Mouse (Mus musculus) heart, embryonic 16.5 days (tissue): ENCODE results near the gene Arrdc1. TPM values are rescaled to one million over a fixed set of nuclear protein-coding genes. Genes with fewer than 3 reads are reported as not detected.

Experiments used
- ATAC-seq: fragments of 200-750 bp; cut with Nextera tagmentation; replicated peaks from 2 replicates; pipeline ENCODE4 v1.8.0; 2017; ENCODE audit warnings: moderate number of reproducible peaks; ENCODE audit not compliant: insufficient read depth, low FRiP score; ENCODE audit errors: extremely low read depth
- H3K27ac ChIP-seq: fragments of 300-500 bp; sonication (generic); 2 replicates; pipeline ENCODE4 v1.5.1; 2014; ENCODE audit warnings: mild to moderate bottlenecking, low read length, control low read depth, moderate library complexity
- H3K27me3 ChIP-seq: fragments of 300-500 bp; sonication (generic); 2 replicates; pipeline ENCODE4 v1.6.1; 2014; ENCODE audit warnings: low read length, mixed read lengths; ENCODE audit not compliant: control insufficient read depth, insufficient read depth
- H3K36me3 ChIP-seq: fragments of 300-500 bp; sonication (generic); 2 replicates; pipeline ENCODE4 v1.6.1; 2014; ENCODE audit not compliant: control insufficient read depth, insufficient read depth
- H3K4me1 ChIP-seq: fragments of 300-500 bp; sonication (generic); 2 replicates; pipeline ENCODE4 v1.6.1; 2014; ENCODE audit warnings: low read length, mixed read lengths; ENCODE audit not compliant: control insufficient read depth, insufficient read depth
- H3K4me2 ChIP-seq: fragments of 300-500 bp; sonication (generic); 2 replicates; pipeline ENCODE4 v1.6.1; 2014; ENCODE audit warnings: low read depth, mild to moderate bottlenecking, control low read depth, low read length
- H3K4me3 ChIP-seq: fragments of 300-500 bp; sonication (generic); 2 replicates; pipeline ENCODE4 v1.5.1; 2014; ENCODE audit warnings: mild to moderate bottlenecking, control low read depth, low read length
- H3K9ac ChIP-seq: fragments of 300-500 bp; sonication (generic); 2 replicates; pipeline ENCODE4 v1.6.1; 2014; ENCODE audit warnings: low read length, control low read depth
- H3K9me3 ChIP-seq: fragments of 300-500 bp; sonication (generic); replicated peaks from 2 replicates; pipeline ENCODE4 v1.6.1; 2016; ENCODE audit warnings: low read length; ENCODE audit not compliant: control insufficient read depth
- WGBS: fragments of 180-500 bp; shearing (Covaris S2); extraction: QIAGEN DNeasy Blood & Tissue Kit; methylation state at CpG from one replicate; pipeline ENCODE4 v1.1.7; 2014; 5-methylcytosine and 5-hydroxymethylcytosine counted together
- microRNA-seq: library from miRNA; unstranded; fragments of <30 nt; microRNA quantifications from one replicate; pipeline ENCODE4, GENCODE M21; 2017
- polyA plus RNA-seq: library from polyadenylated mRNA; unstranded; fragments of >200 nt; fragmentation: Nextera tagmentation; extraction: Ambion mirVana; gene quantifications from 2 replicates; pipeline ENCODE4 v1.2.1, GENCODE M21; 2015

Arrdc1 gene
- polyA plus RNA-seq, 1 experiment from 2014 or later = 22.3 TPM

DNA sequence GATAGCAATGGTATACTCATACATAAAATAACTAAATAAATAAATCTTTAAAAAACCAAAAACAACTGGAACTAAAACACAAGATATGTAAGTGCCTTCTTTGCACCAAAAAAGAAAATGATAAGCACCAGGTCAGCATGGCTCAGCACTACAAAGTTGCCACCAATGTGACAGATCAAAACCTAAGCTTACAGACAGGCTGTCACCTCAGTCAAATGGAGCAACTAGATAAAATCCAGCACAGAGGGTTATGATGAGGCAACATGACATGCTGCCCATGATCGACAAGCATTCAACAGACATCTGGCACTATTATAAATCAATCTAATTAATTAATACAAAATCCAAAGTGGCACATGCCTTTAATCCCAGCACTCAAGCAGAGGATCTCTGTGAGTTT lies 40.8 kb downstream of the Arrdc1 start:
- Histone ChIP-seq H3K36me3 (no peaks in the 10 kb centered on the region), H3K4me3 (no peak overlapping the region), H3K4me2 (no peak overlapping the region), H3K27ac (no peak overlapping the region), H3K4me1 (peaks cover 14% of the 10 kb centered on the region), H3K27me3 (no peaks in the 10 kb centered on the region), H3K9me3 (no peaks in the 10 kb centered on the region), H3K9ac (no peak overlapping the region)
- ATAC-seq = no peak
- 91% methylated on average over 1 of the region's 1 CpGs for WGBS

DNA sequence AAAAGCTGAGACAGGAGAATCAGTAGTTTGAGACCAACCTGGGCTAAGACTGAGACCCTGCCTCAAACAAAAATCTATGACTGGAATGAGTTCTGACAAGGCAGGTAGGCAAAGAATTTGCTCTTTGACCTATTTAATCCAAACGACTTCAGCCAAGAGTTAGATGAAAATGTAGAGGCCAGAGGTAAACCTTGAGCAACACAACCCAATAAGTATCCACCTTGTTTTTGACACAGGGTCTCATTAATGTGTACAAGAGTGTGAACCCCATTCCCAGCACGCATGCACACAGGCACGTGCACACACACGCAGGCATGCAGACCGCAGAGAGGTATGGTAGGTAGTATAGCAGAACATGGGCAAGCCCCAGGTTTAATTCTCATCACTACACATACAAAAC lies 42.7 kb downstream of the Arrdc1 start:
- H3K36me3 ChIP-seq = no peaks in the 10 kb centered on the region
- no peak for ATAC-seq
- WGBS = 88% methylated on average over 5 of the region's 5 CpGs

DNA sequence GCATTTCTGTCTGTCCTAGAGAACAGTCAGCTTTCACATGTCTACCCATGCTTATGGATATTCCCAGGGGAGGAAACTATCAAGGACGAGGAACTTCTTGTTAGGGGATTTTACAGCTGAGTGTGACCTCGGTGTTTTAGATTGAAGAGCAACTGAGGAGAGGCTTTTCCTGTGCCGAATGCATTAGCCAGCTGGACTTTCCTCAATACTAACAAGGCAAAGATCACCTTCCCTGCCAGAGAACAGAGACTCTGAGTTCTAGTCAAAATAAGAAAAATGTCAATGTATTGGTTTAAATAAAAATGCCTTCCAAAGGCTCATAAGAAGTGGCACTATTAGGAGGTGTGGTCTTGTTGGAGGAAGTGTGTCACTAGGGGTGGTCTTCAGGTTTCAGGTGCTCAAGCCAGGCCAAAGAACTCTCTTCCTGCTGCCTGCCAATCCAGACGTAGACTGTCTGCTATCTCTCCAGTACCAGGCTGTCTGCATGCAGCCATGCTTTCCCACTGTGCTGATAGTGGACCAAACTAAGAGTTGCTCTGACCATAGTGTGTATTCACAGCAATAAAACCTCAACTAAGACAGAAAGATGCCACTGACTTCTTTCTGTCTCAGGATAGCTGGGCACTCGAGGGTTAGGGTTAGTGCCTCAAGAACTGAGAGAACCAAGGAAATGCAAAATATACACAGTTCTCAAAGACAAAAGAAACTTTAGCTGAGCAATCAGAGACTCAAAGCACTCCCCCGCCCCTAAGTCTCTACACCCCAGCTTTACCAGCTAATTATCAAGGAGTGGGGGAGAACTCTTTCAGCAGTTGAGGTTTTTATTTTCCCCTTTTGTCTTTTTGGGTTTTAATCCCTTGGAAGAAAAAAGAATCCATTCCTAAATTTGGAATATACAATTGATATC lies 44.3 kb downstream of the Arrdc1 start:
- Histone ChIP-seq H3K9me3 (no peaks in the 10 kb centered on the region), H3K27ac (no peak overlapping the region), H3K4me3 (no peak overlapping the region), H3K4me1 (peaks cover 14% of the 10 kb centered on the region), H3K36me3 (peaks cover 8% of the 10 kb centered on the region), H3K9ac (no peak overlapping the region), H3K4me2 (no peak overlapping the region), H3K27me3 (no peaks in the 10 kb centered on the region)
- no peak for ATAC-seq
- whole genome bisulfite sequencing = 58% methylated on average over 6 of the region's 6 CpGs

More for the DNA sequence above, 42.7 kb downstream of the Arrdc1 start:
- H3K4me2 ChIP-seq = no peak overlapping the region
- H3K27me3 ChIP-seq = no peaks in the 10 kb centered on the region
- H3K9me3 ChIP-seq = no peaks in the 10 kb centered on the region
- H3K9ac ChIP-seq = no peak overlapping the region
- H3K4me3 ChIP-seq = no peak overlapping the region
- peaks cover 14% of the 10 kb centered on the region for H3K4me1 ChIP-seq
- no peak overlapping the region for H3K27ac ChIP-seq

DNA sequence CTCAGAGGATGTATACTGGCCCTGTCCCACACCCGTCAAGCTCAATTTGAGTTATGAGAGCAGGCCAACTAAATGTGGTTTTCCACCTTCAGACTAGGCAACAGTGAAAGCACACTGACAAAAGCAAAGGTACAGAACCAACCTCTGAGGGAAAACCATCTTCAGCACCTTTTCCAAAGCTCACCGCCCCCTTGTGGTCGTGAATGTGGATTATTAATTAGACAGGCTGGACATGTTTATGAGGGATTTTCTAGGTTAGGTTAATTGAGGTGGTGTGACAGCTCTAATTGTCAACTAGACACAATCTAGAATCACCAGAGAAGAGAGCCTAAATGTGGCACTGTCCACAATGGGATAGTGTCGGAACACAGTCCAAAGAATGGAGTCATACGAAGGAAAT lies 46.2 kb downstream of the Arrdc1 start:
- Histone ChIP-seq H3K4me2 (no peak overlapping the region), H3K9ac (no peak overlapping the region), H3K36me3 (peaks cover 18% of the 10 kb centered on the region), H3K27me3 (no peaks in the 10 kb centered on the region), H3K4me3 (no peak overlapping the region), H3K9me3 (no peaks in the 10 kb centered on the region), H3K27ac (no peak overlapping the region), H3K4me1 (peaks cover 14% of the 10 kb centered on the region)
- WGBS = 80% methylated on average over 5 of the region's 5 CpGs
- no peak for ATAC-seq

DNA sequence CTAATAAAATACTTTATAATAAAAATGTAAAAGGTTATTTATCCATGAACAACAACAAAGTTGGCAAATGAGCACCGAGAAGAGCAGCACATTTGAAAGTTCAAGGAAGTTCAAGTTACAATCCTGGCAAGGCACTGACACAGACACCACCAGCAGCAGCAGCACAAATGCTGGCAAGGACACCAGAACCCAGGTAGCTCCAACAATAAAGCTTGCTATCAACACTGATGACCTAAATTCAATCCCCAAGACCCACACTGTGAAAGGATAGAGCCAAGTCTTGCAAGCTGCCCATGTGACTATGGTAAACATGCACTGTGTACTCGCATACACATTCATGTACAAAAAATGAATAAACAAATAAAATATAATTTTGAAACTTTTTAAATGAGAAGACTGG lies 54.4 kb downstream of the Arrdc1 start:
- 95% methylated on average over 2 of the region's 2 CpGs for WGBS
- H3K4me3 ChIP-seq = no peak overlapping the region
- no peaks in the 10 kb centered on the region for H3K4me1 ChIP-seq
- no peak overlapping the region for H3K9ac ChIP-seq
- H3K36me3 ChIP-seq = peaks cover 33% of the 10 kb centered on the region
- H3K4me2 ChIP-seq = no peak overlapping the region
- no peak for ATAC-seq
- no peaks in the 10 kb centered on the region for H3K27me3 ChIP-seq
- no peaks in the 10 kb centered on the region for H3K9me3 ChIP-seq
- H3K27ac ChIP-seq = no peak overlapping the region

Small RNAs within 50 kb of the gene (microRNA-seq; reads per million reads assigned to microRNA genes)
- not detected for gene Gm22875

Other genes with a start within 250 kb of the Arrdc1 start
- 0.13 and 0.36 TPM in 2 replicates for gene Cacna1b, start 172.1 kb downstream of the Arrdc1 start, polyA plus RNA-seq
- 49.0 and 51.5 TPM in 2 replicates for gene Ehmt1, start 15.6 kb downstream of the Arrdc1 start, polyA plus RNA-seq
- gene Zmynd19, start 14.5 kb upstream of the Arrdc1 start, polyA plus RNA-seq = 5.3 and 8.2 TPM in 2 replicates
- 16.8 and 17.4 TPM in 2 replicates for gene Dph7, start 27.1 kb upstream of the Arrdc1 start, polyA plus RNA-seq
- 125 and 150 TPM in 2 replicates for gene Mrpl41, start 39.8 kb upstream of the Arrdc1 start, polyA plus RNA-seq
- gene Pnpla7, start 40.8 kb upstream of the Arrdc1 start, polyA plus RNA-seq = 12.5 and 13.2 TPM in 2 replicates
- gene Nsmf, start 119.1 kb upstream of the Arrdc1 start, polyA plus RNA-seq = 59.3 and 62.9 TPM in 2 replicates
- 0.30 TPM in 1 of 2 replicates, not detected in the other for gene Entpd8, start 145.1 kb upstream of the Arrdc1 start, polyA plus RNA-seq
- 0.19 TPM in 1 of 2 replicates, not detected in the other for gene Noxa1, start 159.9 kb upstream of the Arrdc1 start, polyA plus RNA-seq
- 16.2 and 18.1 TPM in 2 replicates for gene Nrarp, start 245.5 kb upstream of the Arrdc1 start, polyA plus RNA-seq